Mouse (Mus musculus) midbrain, embryonic 16.5 days (tissue): ENCODE results near the gene Trim8. TPM values are rescaled to one million over a fixed set of nuclear protein-coding genes. Genes with fewer than 3 reads are reported as not detected.
A peak's percentile ranks its signal among the peaks of the same experiment; 100 is the strongest.

ENCODE experiments used
- ATAC-seq: fragments of 200-750 bp; cut with Nextera tagmentation; 2 replicates; pipeline ENCODE4 v1.8.0; 2017; ENCODE audit warnings: moderate TSS enrichment
- H3K27ac ChIP-seq: fragments of 300-500 bp; sonication (generic); 2 replicates; pipeline ENCODE4 v1.5.1; 2014; ENCODE audit warnings: mild to moderate bottlenecking, low read length, mixed read lengths
- H3K27me3 ChIP-seq: fragments of 300-500 bp; sonication (generic); 2 replicates; pipeline ENCODE4 v1.6.1; 2014; ENCODE audit warnings: low read depth, low read length, mixed read lengths; ENCODE audit not compliant: control insufficient read depth, insufficient read depth
- H3K36me3 ChIP-seq: fragments of 300-500 bp; sonication (generic); 2 replicates; pipeline ENCODE4 v1.6.1; 2014; ENCODE audit warnings: mild to moderate bottlenecking, low read length, moderate library complexity, mixed read lengths; ENCODE audit not compliant: control insufficient read depth, insufficient read depth
- H3K4me1 ChIP-seq: fragments of 300-500 bp; sonication (generic); 2 replicates; pipeline ENCODE4 v1.6.1; 2014; ENCODE audit warnings: mild to moderate bottlenecking, low read length, mixed read lengths; ENCODE audit not compliant: control insufficient read depth, insufficient read depth
- H3K4me2 ChIP-seq: fragments of 300-500 bp; sonication (generic); 2 replicates; pipeline ENCODE4 v1.6.1; 2014; ENCODE audit warnings: mild to moderate bottlenecking, low read length, mixed read lengths
- H3K4me3 ChIP-seq: fragments of 300-500 bp; sonication (generic); 2 replicates; pipeline ENCODE4 v1.5.1; 2014; ENCODE audit warnings: low read depth, mild to moderate bottlenecking, low read length, moderate library complexity, mixed read lengths
- H3K9ac ChIP-seq: fragments of 300-500 bp; sonication (generic); 2 replicates; pipeline ENCODE4 v1.6.1; 2014; ENCODE audit warnings: low read depth, low read length, mixed read lengths
- H3K9me3 ChIP-seq: fragments of 300-500 bp; sonication (generic); replicated peaks from 2 replicates; pipeline ENCODE4 v1.6.1; 2014; ENCODE audit warnings: mild to moderate bottlenecking, low read length, mixed read lengths; ENCODE audit not compliant: control insufficient read depth, poor library complexity, severe bottlenecking
- WGBS: fragments of 180-500 bp; shearing (Covaris S2); extraction: QIAGEN DNeasy Blood & Tissue Kit; methylation state at CpG from one replicate; pipeline ENCODE4 v1.1.7; 2014; 5-methylcytosine and 5-hydroxymethylcytosine counted together
- polyA plus RNA-seq: library from polyadenylated mRNA; unstranded; fragments of >200 nt; fragmentation: Nextera tagmentation; extraction: Ambion mirVana; gene quantifications from 2 replicates; pipeline ENCODE4 v1.2.1, GENCODE M21; 2015

Trim8 gene
- polyA plus RNA-seq, 1 experiment from 2014 or later: 26.8 TPM

DNA sequence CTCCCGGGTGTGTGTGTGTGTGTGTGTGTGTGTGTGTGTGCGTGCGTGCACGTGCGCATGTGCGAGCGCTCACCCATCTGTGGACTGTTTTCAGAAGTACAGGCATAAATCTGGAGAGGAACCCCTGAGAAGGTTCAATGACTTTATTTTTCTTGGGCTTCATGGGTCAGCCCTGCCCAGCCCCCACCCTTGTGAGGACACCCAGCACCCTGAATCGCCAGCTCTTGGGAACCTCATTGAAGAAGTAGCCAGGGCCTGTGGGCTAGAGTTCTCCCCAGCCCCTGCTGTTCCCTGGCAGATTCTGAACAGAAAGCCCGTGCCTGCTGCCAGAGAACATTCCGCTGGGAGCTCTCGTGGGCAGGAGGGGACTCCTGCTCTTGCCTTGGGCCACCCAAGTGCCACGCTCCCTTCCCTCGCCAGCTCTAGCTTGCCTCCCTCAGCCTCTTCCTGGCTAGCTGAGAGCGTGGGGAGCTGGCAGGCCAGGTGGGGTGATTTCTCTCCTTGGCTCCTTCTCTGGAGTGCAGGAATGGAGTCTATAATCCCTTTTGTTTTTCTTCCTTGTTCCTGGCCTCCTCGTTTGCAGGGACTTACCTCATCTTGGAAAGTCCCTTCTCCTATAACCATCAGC lies 17.7 kb upstream of the Trim8 start:
- Histone ChIP-seq H3K27me3 (no peaks in the 10 kb centered on the region), H3K4me3 (no peak overlapping the region), H3K36me3 (peaks cover 5% of the 10 kb centered on the region; the same call in 1 of the 2 replicates), H3K9me3 (no peaks in the 10 kb centered on the region), H3K4me1 (peaks cover 20% of the 10 kb centered on the region), H3K27ac (peak overlapping the region; percentile 61), H3K4me2 (no peak overlapping the region), H3K9ac (peak overlapping the region; percentile 39)
- ATAC-seq: no peak
- 68% methylated on average over 15 of the region's 15 CpGs for WGBS

DNA sequence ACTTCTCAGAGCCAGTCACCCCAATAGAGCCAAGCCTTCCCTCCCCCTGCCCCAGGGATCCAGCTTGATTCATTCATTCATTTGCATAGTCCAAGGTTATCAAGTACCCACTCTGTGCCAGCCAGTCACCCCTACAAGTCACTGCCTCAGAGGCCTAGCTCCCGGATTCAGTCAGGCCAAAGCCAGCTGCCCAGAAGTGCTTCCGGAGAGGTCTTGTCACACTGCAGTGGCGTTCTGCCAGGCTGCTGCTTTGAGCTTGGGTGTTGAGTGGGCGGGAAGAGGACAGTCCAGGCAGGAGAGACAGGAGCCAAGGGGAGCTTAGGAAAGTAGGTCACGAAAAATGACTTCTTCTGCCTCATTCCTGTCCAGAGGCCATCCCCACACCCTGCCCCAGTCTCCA lies 17.0 kb upstream of the Trim8 start:
- no peak overlapping the region for H3K4me2 ChIP-seq
- no peak overlapping the region for H3K4me3 ChIP-seq
- no peak for ATAC-seq
- H3K4me1 ChIP-seq: peaks cover 20% of the 10 kb centered on the region
- peaks cover 5% of the 10 kb centered on the region; the same call in 1 of the 2 replicates for H3K36me3 ChIP-seq
- H3K9ac ChIP-seq: no peak overlapping the region
- no peaks in the 10 kb centered on the region for H3K27me3 ChIP-seq
- H3K9me3 ChIP-seq: no peaks in the 10 kb centered on the region
- 63% methylated on average over 5 of the region's 5 CpGs for WGBS
- peak overlapping the region; percentile 61 for H3K27ac ChIP-seq

DNA sequence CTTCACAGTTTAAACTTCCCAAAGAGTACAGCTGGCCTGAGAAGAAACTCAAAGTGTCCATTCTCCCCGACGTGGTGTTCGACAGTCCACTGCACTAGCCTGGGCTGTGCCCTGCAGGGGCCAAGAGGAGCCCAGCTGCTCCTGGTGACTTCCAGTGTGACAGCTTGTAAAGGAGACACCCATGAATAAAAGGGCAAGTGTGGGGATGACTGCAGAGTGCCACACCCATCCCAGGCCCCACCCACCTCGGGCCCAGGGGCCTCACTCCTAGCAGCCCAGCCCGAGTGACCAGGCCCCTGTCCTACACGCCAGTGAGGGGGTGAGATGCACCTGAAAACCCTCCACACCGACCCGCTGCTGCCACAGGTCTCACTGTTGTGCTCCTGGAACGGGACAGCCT lies 15.7 kb upstream of the Trim8 start:
- H3K9me3 ChIP-seq: no peaks in the 10 kb centered on the region
- no peak overlapping the region for H3K27ac ChIP-seq
- peaks cover 5% of the 10 kb centered on the region; the same call in 1 of the 2 replicates for H3K36me3 ChIP-seq
- H3K9ac ChIP-seq: no peak overlapping the region
- no peaks in the 10 kb centered on the region for H3K27me3 ChIP-seq
- no peak for ATAC-seq
- WGBS: 75% methylated on average over 9 of the region's 9 CpGs
- no peak overlapping the region for H3K4me3 ChIP-seq
- H3K4me2 ChIP-seq: no peak overlapping the region
- peaks cover 18% of the 10 kb centered on the region for H3K4me1 ChIP-seq

DNA sequence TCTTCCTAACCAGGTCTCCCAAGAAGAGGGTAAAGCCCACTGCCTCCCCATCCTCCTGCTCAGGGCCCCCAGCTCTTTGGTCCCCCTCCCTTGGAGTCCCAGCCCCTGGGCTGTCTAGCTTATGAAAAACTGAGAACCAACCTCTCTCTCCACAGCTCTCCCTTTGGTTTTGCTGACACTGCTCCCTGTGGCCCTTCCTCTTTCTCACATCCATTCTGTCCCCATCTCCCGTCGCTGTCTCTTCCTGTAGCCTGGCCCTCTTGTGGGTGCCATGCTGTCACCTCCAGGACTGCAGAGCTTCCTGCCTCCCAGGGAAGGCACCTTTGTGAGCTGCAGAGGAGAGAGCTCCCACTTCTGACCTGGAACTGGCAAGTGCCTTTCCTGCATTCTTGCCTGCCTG lies 14.8 kb upstream of the Trim8 start:
- Histone ChIP-seq H3K9me3 (no peaks in the 10 kb centered on the region), H3K36me3 (peaks cover 5% of the 10 kb centered on the region; the same call in 1 of the 2 replicates), H3K4me2 (no peak overlapping the region), H3K4me1 (peaks cover 10% of the 10 kb centered on the region; the same call in 1 of the 2 replicates), H3K4me3 (no peak overlapping the region), H3K9ac (no peak overlapping the region), H3K27me3 (no peaks in the 10 kb centered on the region), H3K27ac (no peak overlapping the region)
- 72% methylated on average over 2 of the region's 2 CpGs for WGBS
- ATAC-seq: no peak

DNA sequence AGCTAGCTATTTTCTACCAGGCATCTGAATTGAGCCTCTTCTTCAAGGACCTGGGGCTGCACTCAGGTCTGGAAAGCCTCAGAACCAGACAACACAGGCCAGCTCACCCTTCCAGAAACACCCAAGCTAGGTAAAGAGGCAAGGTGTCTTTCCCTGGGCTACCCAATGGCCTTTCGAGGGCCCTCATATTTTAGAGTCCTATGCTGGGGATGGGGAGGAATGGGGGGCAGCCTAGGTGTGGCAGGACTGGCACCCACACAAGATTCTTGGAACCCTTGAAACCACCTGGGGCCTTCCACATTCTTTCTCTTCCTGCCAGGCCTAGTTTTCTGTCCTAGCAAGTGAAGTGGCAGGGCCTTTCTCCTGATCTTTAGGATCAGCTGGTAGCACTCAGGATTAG lies 12.1 kb upstream of the Trim8 start:
- WGBS: 88% methylated on average over 1 of the region's 1 CpGs
- H3K9me3 ChIP-seq: no peaks in the 10 kb centered on the region
- no peak overlapping the region for H3K4me2 ChIP-seq
- H3K27me3 ChIP-seq: no peaks in the 10 kb centered on the region
- H3K9ac ChIP-seq: no peak overlapping the region
- ATAC-seq: no peak
- H3K4me1 ChIP-seq: 0 out of 2 replicates have a peak, but pooled peaks cover under 1% of the 10 kb centered on the region
- H3K4me3 ChIP-seq: no peak overlapping the region
- H3K27ac ChIP-seq: no peak overlapping the region
- peaks cover 5% of the 10 kb centered on the region; the same call in 1 of the 2 replicates for H3K36me3 ChIP-seq

DNA sequence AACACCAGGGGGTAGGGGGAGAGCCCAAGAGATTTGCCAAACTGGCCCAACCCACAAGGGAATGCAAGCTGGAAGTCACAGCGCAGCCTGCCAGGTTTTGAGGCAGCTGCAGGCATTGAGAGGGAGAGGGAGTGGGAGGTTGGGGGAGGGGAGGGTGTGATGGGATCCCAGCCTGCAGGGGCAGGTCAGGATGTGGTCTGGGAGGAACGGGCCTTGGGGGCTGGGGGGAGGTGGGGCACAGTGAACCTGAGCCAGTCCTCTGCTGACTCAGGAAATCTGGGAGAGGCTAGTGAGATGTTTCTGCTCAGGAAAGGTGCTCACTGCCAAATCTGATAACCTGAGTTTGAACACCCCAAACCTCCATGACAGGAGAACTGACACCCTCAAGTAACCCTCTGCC lies 10.9 kb upstream of the Trim8 start:
- no peaks in the 10 kb centered on the region for H3K9me3 ChIP-seq
- H3K27me3 ChIP-seq: no peaks in the 10 kb centered on the region
- H3K4me2 ChIP-seq: no peak overlapping the region
- H3K27ac ChIP-seq: no peak overlapping the region
- WGBS: 2% methylated on average over 2 of the region's 2 CpGs
- no peak overlapping the region for H3K9ac ChIP-seq
- peaks cover 5% of the 10 kb centered on the region; the same call in 1 of the 2 replicates for H3K36me3 ChIP-seq
- no peak for ATAC-seq
- H3K4me3 ChIP-seq: no peak overlapping the region
- no peaks in the 10 kb centered on the region for H3K4me1 ChIP-seq

DNA sequence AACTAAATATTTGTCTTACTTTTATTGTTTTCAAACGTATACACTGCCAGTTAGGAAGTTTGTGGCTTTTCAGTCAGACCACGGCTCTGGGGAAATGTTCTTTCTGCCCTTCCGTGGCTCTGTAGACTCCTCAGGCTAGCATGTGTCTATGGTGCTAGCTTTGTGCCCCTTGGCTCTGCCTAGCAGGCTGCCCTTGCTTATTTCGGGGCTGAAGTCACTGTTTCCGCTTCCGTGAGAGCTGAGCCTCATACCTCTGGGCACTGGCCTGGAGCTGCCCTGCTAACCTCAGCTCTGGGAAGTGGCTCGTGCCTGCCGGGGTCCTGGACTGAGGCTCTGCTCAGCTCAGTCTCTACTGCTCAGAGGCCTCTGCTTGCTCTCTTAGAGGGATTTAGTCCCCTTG lies 6.4 kb upstream of the Trim8 start:
- 77% methylated on average over 8 of the region's 8 CpGs for WGBS
- ATAC-seq: no peak
- no peaks in the 10 kb centered on the region for H3K9me3 ChIP-seq

DNA sequence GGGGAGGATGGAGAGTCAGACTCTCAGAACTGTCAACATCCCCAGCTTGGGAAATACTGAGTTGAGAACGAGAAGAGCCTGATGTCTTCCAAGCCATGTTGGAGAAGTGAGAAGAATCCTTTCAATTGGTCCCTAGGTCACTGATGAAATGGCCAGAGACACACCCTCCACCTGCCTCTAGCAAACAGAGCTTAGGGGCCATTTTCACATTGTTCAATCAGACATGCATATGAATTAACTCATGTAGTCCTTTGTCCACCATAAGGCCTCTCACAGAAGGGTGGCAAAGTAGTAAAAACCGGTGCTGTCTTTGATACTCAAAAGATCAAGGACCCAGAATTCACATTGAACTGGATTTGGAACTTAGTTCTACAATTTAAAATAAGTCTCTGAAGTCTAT lies 4.3 kb upstream of the Trim8 start:
- ATAC-seq: no peak
- H3K27me3 ChIP-seq: no peaks in the 10 kb centered on the region

More for the DNA sequence above, 6.4 kb upstream of the Trim8 start:
- Histone ChIP-seq H3K27me3 (no peaks in the 10 kb centered on the region), H3K27ac (no peak overlapping the region), H3K4me3 (no peak overlapping the region), H3K4me2 (no peak overlapping the region), H3K9ac (no peak overlapping the region), H3K4me1 (peaks cover 3% of the 10 kb centered on the region; the same call in 1 of the 2 replicates), H3K36me3 (no peaks in the 10 kb centered on the region)

DNA sequence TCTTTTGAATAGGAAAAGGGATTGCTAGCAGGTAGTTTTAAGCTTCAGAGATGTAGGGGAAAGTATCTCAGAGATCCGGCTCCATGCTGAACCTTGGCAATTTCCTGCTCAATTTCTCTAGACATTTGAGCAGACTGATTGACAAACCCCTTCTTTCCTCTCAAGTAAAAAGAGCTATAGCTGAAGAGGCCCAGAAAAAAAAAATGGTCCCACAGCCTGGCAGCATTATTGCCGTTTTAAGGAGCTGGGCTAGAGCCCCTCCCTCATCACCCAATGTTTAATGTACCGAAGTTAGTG lies 2.0 kb upstream of the Trim8 start:
- Histone ChIP-seq H3K27me3 (no peaks in the 10 kb centered on the region), H3K9me3 (no peaks in the 10 kb centered on the region), H3K4me2 (peak overlapping the region; percentile 50), H3K36me3 (no peaks in the 10 kb centered on the region), H3K4me1 (peaks cover 6% of the 10 kb centered on the region), H3K4me3 (peak overlapping the region; percentile 26; the same call in 1 of the 2 replicates), H3K27ac (peak overlapping the region; percentile 72), H3K9ac (no peak overlapping the region)
- no peak for ATAC-seq
- WGBS: 1% methylated on average over 3 of the region's 3 CpGs

More for the DNA sequence above, 4.3 kb upstream of the Trim8 start:
- Histone ChIP-seq H3K4me1 (peaks cover 3% of the 10 kb centered on the region; the same call in 1 of the 2 replicates), H3K27ac (no peak overlapping the region), H3K4me3 (no peak overlapping the region), H3K4me2 (no peak overlapping the region), H3K9ac (no peak overlapping the region), H3K9me3 (no peaks in the 10 kb centered on the region), H3K36me3 (no peaks in the 10 kb centered on the region)
- WGBS: 63% methylated on average over 2 of the region's 2 CpGs
